Mouse (Mus musculus) testis, adult 2 months (tissue): ENCODE measurements at regions not wholly inside any gene's neighbourhood (a gene's known extent, or its start where the extent isn't known, plus 50 kb on each side); places are given as distances from the start of the nearest gene placed in this dataset.

Experiments
- CTCF ChIP-seq: fragments of 200-500 bp; IDR thresholded peaks from 2 replicates; pipeline ENCODE4 v1.5.1; 2012; ENCODE audit warnings: low read depth, mild to moderate bottlenecking, inconsistent platforms, low read length, moderate library complexity; ENCODE audit not compliant: control insufficient read depth, insufficient read depth, insufficient replicate concordance
- POLR2A ChIP-seq: fragments of 200-500 bp; IDR thresholded peaks from 2 replicates; pipeline ENCODE4 v1.6.1; 2012; ENCODE audit warnings: low read depth, mild to moderate bottlenecking, inconsistent platforms, low read length, moderate library complexity; ENCODE audit not compliant: control insufficient read depth

GRCm38 (mm10) chr2:45222213-45222612 lies 105.0 kb upstream of the Zeb2 start:
- TF ChIP-seq CTCF (no peak), POLR2A (no peak)
